Mouse (Mus musculus): ENCODE measurements around the gene Olfr1389.
A peak's percentile ranks its signal among the peaks of the same experiment; 100 is the strongest.
"Not testable (repeated sequence)": the region's sequence is repeated elsewhere in the genome, so short reads cannot be mapped to it uniquely, and the experiment has no call there.

Olfr1389 gene

DNA sequence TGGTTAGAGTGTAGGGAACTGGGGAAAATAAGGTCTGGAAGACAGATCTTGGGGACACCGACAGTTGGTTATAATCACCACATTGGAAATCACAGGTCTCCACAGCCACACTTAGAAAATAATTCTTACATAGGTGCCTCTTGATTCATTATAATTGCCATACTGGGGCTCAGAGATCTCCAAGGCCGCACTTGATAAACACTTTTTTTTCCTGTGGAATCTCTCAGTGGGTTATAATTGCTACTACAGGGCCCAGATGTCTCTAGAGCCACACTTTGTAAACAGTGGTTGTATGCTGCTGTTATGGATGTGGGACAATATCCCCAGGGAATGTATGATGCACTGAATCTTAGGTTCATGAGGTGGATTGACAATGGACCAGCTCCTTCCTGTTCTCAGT is at the start of gene Olfr1389:
Gene Olfr1389, plus strand, starts transcription at position 301 of the 400 bp plus-strand sequence.
- DNase-seq = no peak

DNA sequence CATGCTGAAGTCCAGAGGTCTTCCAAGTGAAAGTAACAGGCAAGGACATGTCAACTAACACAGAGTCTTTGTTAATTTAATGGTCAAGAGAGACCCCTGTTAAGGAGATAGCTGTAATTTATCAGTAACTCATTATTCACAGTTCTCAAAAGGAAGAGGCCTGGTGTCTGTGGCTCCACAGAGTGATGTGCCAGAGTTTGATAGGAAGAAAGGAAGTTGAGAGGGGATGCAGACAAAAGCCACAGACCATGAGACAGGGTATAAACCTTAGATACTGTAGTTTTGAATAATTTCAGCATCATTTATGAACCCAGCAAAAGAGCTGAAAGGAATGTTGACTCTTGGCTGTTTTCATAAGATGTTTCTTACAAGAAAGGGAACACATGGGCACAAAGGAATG is 39.7 kb upstream of the Olfr1389 start:
- DNase-seq = no peak

DNA sequence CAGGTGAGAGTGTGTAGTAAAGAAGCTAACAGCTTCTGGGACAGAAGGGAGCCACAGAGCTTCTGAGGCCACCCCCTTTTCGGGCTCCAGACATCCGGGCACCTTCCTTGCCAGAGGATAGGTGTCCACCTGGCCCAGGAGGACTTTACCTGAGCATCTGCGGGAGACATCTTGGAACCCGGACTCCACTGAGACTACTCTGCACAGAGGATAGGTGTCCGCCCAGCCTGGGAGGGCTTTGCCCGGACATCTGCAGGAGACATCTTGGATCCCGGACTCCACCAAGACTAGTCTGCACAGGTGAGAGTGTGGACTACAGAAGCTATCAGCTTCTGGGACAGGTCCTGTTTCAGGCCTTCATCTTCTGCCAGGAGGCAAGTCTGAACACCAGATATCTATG is 36.7 kb upstream of the Olfr1389 start:
- DNase-seq = not testable (repeated sequence)

DNA sequence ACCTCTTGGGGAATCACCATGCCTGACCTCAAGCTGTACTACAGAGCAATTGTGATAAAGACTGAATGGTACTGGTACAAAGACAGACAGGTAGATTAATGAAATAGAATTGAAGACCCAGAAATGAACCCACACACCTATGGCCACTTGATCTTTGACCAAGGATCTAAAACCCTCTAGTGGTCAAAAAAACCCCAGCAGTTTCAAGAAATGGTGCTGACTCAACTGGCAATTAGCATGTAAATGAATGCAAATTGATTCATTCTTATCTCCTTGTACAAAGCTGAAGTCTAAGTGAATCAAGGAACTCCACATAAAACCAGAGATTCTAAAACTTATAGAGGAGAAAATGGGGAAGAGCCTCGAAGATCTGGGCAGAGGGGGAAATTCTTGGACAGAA is 30.2 kb upstream of the Olfr1389 start:
- not testable (repeated sequence) for DNase-seq

DNA sequence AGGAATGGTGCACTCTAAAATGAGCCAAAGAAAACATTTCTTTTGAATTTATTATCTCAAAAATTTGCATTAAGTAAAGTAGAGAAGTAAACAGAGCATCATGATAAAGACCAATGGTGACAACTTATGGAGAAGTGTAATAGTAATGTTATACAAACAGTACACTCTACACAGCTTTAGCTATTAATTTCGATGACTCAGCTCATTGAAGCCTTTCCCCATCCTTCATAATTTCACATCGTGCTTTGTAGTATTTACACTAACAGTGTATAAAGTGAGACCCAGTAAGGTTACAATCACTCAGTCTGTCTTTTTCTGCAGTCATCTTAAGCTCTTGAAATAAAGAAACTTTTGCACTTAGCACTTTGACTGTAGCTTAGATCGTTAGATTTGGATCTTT is 16.1 kb upstream of the Olfr1389 start:
- no peak for DNase-seq

DNA sequence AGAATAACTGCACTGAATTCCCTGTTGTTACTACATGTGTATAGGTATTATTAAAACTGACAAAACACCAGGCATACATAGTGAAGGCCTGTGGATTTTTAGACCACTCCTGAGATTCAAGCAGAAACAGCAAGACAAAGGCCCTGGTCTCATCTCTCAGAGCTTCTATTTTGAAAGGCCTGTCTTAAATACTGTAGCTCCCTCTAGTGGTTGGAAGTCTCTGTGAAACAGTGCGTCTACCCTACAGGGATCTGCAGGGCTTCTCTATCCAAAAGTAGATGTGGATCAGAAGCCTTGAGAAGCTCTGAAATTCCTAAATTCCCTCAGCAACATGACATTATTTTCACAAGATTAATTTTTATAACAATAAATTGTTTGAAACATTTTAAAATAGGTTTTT is 12.3 kb upstream of the Olfr1389 start:
- DNase-seq = no peak

DNA sequence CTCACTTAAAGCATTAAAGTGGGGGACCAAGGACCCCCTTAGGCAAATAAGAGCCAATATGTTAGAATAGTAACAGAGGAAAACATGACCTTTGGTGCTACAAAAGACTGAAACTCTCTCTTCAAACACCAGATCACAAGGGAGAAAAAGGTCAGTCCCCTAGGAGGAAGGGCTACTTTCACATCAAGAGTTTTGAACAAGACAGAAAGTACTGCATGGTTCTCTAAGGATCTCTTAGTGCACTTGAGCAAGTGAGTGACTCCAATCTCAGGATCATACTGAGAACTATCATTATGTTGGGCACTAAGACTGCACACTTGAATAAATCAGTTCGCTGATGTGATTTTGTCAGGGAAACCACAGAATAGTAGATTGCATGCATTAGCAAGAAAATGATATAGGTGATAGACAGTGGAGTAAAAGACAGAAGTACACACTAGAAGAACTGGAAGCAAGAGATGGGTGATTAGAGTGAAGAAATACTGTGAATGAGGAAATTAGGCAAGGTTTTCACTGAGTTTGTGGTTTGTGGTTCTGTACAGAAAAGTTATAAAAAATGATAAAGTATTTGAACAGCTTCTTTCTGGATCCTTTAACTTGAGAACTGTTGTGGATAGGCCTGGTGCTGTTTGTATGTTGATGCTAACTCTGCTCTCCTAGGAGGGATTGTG is 2.5 kb downstream of the Olfr1389 start:
- no peak for DNase-seq

DNA sequence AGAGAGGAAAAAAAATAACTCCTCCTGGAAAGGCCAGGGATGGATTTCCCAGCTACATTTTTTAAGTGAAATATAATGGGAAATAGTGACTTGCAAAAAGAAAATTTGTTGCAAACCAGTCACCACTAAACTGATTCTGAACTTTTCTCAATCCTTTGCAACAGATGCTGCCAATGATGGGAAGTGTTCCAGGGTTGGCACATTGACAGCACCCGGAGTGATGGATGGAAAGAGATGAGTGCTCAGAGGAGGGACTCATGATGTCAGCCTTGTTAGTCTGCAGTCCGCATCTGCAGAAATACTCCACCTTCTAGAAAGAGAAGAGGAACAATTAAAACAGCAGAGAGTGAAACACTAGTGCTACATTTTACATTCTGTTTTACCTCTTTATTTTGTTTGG is 6.8 kb downstream of the Olfr1389 start:
- DNase-seq = peak in 1 of 2 experiments; percentile 7

DNA sequence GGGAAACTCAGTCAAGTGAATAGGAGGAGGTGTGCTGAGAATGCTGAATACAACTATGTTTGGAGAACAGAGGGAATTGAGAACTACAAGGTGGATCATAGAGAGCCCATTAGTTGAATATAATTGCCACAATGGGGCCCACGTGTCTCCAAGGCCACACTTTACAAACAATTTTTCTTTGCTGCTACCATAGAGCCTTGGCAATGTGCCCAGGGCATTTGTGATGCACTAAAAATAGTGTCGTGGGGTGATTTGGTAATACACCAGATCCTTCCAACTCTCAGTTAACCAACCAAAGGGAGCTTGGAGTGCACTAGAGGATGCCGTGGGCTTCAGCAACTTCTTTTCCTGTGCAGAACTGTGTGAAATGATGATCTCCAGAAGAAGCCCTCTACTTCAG is 13.5 kb downstream of the Olfr1389 start, which contains the start of gene Olfr1388:
Gene Olfr1388, plus strand, starts transcription at position 214 of the 400 bp plus-strand sequence.
- DNase-seq = peak in 1 of 2 experiments; percentile 2

DNA sequence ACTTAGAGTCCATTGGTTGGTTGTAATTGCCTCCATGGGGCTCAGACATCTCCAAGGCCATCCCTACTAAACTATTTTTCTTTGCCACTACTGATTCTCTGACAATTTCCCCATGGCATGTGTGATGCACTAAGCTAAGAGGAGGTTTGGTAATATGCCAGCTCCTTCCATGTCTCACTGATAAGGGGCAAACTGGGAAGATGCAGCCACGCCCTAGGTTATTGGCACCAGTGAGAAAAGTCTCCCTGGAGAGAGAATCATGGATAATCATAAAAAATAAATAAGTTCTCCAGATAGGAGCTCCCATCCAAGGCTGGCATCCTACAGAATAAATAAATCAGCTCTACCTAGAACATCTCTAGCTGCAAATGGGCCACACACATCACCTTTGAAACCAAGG is 32.2 kb downstream of the Olfr1389 start, which contains the start of gene Olfr1387:
Gene Olfr1387, plus strand, starts transcription at position 301 of the 400 bp plus-strand sequence.
- DNase-seq = no peak

DNA sequence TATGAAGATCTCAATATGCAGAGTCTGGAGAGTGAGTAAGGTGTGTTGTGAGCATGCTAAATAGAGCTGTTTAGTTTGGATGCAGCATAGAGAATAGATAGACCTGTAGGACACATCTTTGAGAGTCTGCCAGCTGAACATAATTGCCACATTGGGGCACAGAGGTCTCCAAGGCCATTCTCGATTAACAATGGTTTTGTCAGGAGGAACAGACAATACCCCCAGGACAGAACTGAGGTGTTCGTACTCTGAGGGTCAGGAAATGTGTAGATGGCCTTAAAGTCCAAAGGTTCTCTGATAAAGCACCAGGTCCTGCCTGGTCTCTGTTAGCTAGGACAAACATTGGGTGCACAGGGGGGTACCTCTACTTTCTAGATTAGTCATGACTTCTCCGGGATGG is 41.9 kb downstream of the Olfr1389 start, which contains the start of gene Olfr1386:
Gene Olfr1386, plus strand, starts transcription at position 301 of the 400 bp plus-strand sequence.
- not testable (repeated sequence) for DNase-seq

All from cerebellum, postnatal 25 days (tissue).